Mouse (Mus musculus): Measurements from ENCODE around the gene Fgf18. TPM values are rescaled to one million over a fixed set of nuclear protein-coding genes. Genes with fewer than 3 reads are reported as not detected.

Fgf18 gene
- polyA plus RNA-seq, 1 experiment, result 1.2 TPM

GRCm38 (mm10) chr11:33115796-33116195 is 31.4 kb downstream of the Fgf18 start:
- DNase-seq (ENCODE audit: low spot score), result no peak

- no peak for DNase-seq (ENCODE audit: low spot score)
These were observed 34.8 kb downstream of the Fgf18 start for GRCm38 (mm10) chr11:33112407-33112806.

DNA sequence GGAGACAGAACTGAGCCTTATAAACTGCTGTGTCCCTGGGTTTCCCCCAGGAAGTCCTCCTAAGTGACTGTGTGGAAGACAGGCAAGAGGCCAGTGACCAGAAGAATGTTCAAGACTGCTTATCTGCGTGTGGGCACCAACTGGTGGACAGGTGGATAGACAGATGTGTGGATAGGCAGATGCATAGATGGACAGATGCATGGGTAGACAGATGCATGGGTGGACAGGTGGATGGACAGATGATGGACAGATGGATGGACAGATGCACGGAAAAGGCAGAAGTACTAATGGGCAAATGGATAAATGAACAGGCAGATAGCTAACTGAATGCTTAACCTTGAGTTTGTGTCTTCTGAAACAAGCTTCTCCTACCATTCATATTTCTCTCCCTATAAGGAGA is 37.1 kb downstream of the Fgf18 start:
- no peak for DNase-seq (ENCODE audit: low spot score)

DNA sequence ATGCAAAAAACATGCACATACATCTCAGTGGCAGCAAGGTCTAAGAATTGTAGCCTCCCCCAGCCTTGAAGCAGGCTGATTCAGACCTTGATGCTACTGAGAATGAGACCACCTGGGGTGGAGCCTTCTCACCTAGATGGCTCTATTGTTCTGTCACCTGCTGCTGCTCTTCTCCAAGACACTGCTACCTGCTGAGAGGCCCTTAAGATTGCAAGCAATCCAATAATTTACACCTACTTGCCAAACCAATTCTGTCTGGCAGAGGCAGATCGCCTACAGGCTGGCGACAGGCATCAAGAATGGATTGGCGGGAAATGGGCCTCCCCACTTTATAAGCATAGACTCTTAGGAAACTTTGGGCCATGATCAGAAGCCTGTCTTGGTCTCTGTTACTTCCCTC is 39.7 kb downstream of the Fgf18 start:
- no peak for DNase-seq (ENCODE audit: low spot score)

- no peak for DNase-seq (ENCODE audit: low spot score)
These were observed 42.3 kb downstream of the Fgf18 start for GRCm38 (mm10) chr11:33104911-33105316.

DNA sequence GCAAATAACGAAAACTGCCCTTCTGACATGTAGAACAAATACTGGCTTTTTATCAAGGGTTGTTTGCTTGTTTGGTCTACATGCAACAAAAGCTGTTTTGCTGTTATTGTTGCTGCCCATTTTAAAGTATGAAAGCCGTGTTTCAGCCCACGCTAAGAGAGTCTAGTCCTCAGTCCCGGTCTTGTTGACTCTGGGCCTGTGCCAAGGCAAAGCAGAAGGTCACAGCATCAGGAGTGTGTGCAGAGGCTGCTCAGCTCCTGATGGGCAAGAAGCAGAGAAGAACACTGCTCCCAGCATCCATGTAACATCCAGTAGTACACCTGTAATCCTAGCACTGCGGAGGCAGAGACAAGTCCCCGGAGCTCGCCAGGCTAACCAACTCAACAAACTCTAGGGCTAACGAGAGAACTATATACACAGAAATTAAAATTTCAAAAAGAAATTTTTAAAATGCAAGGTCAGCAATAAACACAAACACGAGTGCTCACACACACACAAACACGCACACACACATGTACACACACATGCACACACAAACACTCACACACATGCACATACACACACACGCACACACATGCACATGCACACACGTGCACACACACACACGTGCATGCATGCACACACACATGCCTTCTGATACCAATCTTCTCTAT is 43.8 kb downstream of the Fgf18 start:
- no peak for DNase-seq (ENCODE audit: low spot score)

DNA sequence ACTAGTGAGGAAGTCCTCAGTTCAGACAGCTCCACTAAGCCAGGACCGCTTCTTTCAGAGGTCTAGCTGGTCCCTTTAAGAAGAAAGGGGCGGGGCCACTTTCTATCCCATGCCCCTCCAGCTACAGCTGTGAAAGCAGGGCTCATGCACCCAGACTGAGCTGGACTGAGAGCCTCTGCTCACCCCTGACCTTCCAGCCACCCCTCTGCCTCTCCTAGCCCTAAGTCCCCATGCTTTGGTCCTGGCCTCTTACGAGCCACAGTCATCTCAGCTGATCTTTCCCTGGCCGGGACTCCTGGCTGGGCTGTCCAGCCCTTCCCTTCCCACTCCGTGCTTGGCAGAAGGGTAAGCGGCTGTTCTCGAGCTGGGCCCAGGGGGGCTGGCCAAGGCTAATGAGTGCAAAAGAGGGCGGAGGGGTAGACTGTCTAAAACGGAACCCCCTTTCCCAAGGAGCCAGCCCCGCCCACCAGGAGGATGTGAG is 47.1 kb downstream of the Fgf18 start:
- DNase-seq (ENCODE audit: low spot score), result no peak

GRCm38 (mm10) chr11:33099425-33099824 is 47.8 kb downstream of the Fgf18 start:
- DNase-seq (ENCODE audit: low spot score), result no peak

DNA sequence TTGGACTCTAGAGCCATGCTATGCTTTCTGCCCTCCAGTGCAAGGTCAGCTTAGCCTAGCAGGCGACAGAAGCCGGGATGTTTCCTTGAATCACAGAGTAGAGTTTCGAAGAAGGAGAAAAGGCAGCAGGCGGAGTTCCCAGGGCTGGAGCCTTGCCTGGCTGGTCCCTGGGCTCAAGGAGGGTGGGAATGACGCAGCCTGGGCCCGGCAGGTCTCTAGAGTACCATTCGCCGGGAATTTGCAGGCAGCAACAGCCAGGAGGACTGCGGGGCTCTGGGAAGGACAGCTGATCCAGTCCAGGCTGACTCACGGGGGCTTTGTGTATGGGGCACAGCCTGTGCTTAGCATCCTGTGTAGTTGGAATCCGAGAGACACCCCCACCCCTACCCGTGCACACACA is 48.8 kb downstream of the Fgf18 start:
- no peak for DNase-seq (ENCODE audit: low spot score)

- DNase-seq (ENCODE audit: low spot score), result no peak
These were observed 49.3 kb downstream of the Fgf18 start for GRCm38 (mm10) chr11:33097855-33098254.

- no peak for DNase-seq (ENCODE audit: low spot score)
These were observed 57.3 kb downstream of the Fgf18 start for GRCm38 (mm10) chr11:33089856-33090255.

- no peak for DNase-seq (ENCODE audit: low spot score)
These were observed 59.0 kb downstream of the Fgf18 start for GRCm38 (mm10) chr11:33088181-33088580.

DNA sequence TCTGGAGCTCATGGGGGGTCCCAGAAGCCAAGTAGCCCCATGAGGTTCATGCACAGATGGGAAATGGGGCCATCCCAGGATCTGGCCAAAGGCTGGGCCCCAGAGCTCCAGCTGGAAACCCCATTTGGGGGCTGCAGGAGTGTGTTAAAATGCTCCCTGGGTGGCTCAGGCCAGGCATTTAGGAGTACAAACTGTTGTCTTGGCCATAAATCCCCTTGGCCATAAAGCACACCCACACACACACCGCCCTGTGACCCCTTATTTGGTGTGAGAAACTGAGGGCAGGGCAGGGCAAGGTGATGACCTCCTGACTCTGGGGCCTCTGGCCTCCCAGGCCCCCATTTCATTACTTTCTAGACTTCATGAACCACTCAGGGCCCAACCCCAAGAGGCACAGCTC is 61.2 kb downstream of the Fgf18 start:
- DNase-seq (ENCODE audit: low spot score), result no peak

GRCm38 (mm10) chr11:33085514-33085913 is 61.7 kb downstream of the Fgf18 start:
- DNase-seq (ENCODE audit: low spot score), result no peak

- no peak for DNase-seq (ENCODE audit: low spot score)
These were observed 62.1 kb downstream of the Fgf18 start for GRCm38 (mm10) chr11:33085054-33085453.

GRCm38 (mm10) chr11:33084041-33084440 is 63.2 kb downstream of the Fgf18 start:
- DNase-seq (ENCODE audit: low spot score), result no peak

DNA sequence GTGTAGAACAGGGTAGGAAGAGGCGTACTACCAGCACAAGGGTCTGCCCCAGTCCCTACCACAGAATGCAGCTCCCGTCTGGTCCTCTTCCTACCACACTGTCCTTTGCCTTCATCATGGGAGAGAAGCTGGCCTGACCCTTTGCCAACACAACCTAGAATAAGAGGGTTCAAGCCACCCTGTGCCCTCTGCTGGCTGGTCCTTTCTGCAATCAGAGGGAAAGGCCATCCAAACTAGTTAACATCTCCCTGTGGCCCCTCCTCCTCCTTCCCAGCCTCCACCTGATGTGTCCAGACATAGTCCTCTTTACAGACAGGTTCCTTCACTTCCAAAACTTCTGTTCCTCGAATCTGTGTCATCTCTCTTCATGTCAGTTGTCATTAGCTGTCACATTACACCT is 66.0 kb downstream of the Fgf18 start:
- DNase-seq (ENCODE audit: low spot score), result no peak

DNA sequence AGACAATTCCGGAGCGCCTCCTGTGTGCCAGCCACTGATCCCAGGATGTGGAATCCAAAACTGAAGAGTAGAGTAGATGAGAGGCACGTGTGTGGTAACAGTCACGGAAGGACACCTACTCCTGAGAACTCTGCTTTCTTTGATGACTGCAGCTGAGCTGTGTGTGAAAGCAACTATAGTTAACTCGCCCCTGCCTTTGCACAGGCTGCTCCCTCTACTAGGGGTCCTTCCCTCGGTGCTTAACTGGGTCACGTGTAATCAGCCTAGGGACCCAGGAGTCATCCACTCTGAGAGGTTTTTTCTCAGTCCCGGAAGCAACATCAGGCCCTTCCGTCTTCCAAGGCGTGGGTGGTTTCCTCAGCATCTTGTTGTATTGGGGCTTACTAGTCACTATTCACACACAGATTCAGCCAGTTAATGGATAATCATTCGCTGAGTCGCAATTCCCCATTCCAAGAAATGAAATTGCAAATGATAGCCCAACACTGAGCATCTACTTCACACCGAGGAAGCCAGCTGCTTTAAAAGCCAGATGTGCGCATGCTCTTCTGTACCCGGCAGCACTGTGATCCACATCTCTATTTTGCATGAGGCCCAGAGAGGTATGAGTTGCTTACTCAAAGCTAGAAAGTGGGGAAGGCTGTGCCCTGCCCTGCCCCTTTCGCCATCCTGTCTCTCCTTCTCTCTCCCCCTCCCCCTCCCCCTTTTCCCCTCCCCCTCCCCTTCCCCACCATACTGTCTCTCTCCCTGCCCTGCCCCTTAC is 67.0 kb downstream of the Fgf18 start:
- DNase-seq (ENCODE audit: low spot score), result no peak

- DNase-seq (ENCODE audit: low spot score), result no peak
These were observed 67.8 kb downstream of the Fgf18 start for GRCm38 (mm10) chr11:33079424-33079823.

DNA sequence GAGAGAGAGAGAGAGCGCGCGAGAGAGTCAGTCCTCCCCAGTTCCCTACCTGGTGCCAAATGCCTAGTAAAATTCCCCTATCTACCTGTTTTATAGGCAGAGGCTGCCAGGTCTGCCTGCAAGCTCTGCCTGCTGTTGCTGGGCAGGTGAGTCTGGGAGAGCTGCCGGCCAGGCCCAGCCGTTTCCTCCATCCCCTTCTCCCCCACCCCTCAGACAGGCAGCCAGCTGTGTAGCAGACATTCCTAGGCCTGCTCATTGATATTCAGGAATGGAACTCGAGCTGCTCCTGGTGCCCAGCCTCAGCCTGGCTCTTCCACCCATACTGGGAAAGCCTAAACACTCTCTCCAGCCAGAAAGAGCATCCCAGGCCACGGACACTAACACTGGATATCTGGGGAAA is 69.2 kb downstream of the Fgf18 start:
- no peak for DNase-seq (ENCODE audit: low spot score)

DNA sequence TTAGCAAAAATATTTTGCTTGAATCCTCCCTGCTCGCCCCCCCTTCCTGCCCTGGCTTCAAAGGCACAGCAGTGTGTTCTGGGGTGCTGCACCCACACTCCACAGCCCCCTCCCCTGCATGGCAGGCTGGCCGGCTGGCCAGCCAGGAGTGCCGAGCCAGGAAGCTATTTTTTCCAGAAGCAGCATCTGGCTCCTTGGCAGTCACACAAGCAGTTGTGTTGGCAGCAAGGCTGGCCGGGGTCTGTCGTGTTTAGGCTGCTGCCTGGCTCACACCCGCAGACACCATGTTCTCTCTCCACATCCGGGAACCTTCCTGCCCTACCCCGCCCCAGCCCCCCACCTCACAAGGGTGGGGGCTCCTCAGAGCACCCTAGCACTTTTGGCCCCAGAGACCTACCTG is 71.9 kb downstream of the Fgf18 start:
- DNase-seq (ENCODE audit: low spot score), result no peak

DNA sequence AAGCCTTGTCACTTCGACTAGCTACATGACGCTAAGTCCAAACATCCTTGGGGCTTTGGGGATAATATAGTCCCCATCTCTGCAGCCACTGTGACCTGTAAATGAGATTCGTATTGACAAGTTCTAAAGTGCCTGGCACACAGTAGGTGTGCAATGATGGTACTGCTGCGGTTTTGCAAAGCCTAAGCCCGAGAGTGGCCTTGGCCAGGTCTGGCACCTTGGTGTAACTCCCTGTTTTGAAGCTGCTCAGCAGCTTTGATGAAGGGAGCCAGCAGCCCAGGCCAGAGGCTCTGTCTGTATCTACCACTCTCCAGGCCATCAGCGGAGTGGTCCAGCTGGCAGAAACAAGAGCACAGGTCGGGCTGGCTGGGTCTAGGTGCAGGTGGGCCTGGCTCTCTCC is 72.7 kb downstream of the Fgf18 start:
- no peak for DNase-seq (ENCODE audit: low spot score)

DNA sequence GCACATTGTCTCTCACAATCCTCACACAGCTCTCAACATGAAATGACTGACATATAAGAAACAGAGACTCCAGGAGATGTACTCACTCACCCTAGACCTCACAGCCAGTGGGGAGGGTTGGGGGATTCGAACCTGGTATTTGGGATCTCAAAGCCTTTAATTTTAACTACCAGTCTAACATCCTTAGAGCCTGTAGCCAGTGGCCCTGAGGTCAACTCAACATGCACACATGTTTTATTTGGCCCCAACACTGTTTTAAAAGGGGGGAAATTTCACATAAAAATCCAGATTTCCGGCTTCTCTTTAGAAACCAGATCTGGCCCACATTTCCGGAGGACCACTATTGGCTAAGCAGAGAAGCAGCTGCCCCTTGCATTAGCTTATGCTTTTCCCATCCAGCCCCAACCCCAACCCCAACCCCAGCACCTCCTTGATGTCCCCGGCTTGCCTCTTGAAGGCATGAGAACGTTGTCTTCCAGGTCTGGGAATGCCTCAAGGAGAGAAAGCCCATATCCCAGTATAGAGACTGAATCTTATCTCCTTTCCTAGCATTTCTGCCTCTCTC is 75.8 kb downstream of the Fgf18 start:
- DNase-seq (ENCODE audit: low spot score), result no peak
